Mouse (Mus musculus): ENCODE data around the gene Coq7.

Gene Coq7

GRCm38 (mm10) chr7:118533178-118533578 is at the start of gene Coq7:
TSS of gene Coq7 (minus strand) at chr7:118533356.
- in situ Hi-C loops (cut with MboI, MseI) = no loop called here

GRCm38 (mm10) chr7:118579938-118580337 is 46.8 kb upstream of the Coq7 start:
- in situ Hi-C loops (cut with MboI, MseI) = no loop called here

- in situ Hi-C loops (cut with MboI, MseI) = no loop called here
Observed at GRCm38 (mm10) chr7:118578269-118578668, 45.1 kb upstream of the Coq7 start.

- in situ Hi-C loops (cut with MboI, MseI) = no loop called here
Observed at GRCm38 (mm10) chr7:118572039-118572438, 38.9 kb upstream of the Coq7 start.

- in situ Hi-C loops (cut with MboI, MseI) = no loop called here
Observed at GRCm38 (mm10) chr7:118571350-118571749, 38.2 kb upstream of the Coq7 start.

GRCm38 (mm10) chr7:118569121-118569543 is 36.0 kb upstream of the Coq7 start:
- in situ Hi-C loops (cut with MboI, MseI) = no loop called here

GRCm38 (mm10) chr7:118554290-118554689 is 21.1 kb upstream of the Coq7 start:
- in situ Hi-C loops (cut with MboI, MseI) = no loop called here

GRCm38 (mm10) chr7:118553881-118554280 is 20.7 kb upstream of the Coq7 start:
- in situ Hi-C loops (cut with MboI, MseI) = no loop called here

- in situ Hi-C loops (cut with MboI, MseI) = no loop called here
Observed at GRCm38 (mm10) chr7:118547451-118547850, 14.3 kb upstream of the Coq7 start.

- in situ Hi-C loops (cut with MboI, MseI) = no loop called here
Observed at GRCm38 (mm10) chr7:118544128-118544527, 11.0 kb upstream of the Coq7 start.

GRCm38 (mm10) chr7:118535076-118535475 is 1.9 kb upstream of the Coq7 start:
- in situ Hi-C loops (cut with MboI, MseI) = no loop called here

GRCm38 (mm10) chr7:118534326-118534725 is 1.2 kb upstream of the Coq7 start:
- in situ Hi-C loops (cut with MboI, MseI) = no loop called here

- in situ Hi-C loops (cut with MboI, MseI) = no loop called here
Observed at GRCm38 (mm10) chr7:118532519-118533177, 508 bp downstream of the Coq7 start.

GRCm38 (mm10) chr7:118526967-118527366 is 6.2 kb downstream of the Coq7 start:
- in situ Hi-C loops (cut with MboI, MseI) = no loop called here

- in situ Hi-C loops (cut with MboI, MseI) = loop anchor here (5.0 kb wide), 1 partner anchor 80 kb away; no protein-coding TSS in a partner anchor
Observed at GRCm38 (mm10) chr7:118522077-118522476, 11.1 kb downstream of the Coq7 start.

- in situ Hi-C loops (cut with MboI, MseI) = loop anchor here (5.0 kb wide), 1 partner anchor 77 kb away; no protein-coding TSS in a partner anchor
Observed at GRCm38 (mm10) chr7:118519661-118520060, 13.5 kb downstream of the Coq7 start.

- in situ Hi-C loops (cut with MboI, MseI) = no loop called here
Observed at GRCm38 (mm10) chr7:118518687-118519086, 14.5 kb downstream of the Coq7 start.

- in situ Hi-C loops (cut with MboI, MseI) = no loop called here
Observed at GRCm38 (mm10) chr7:118517819-118518218, 15.3 kb downstream of the Coq7 start.

GRCm38 (mm10) chr7:118508556-118508955 is 24.6 kb downstream of the Coq7 start:
- in situ Hi-C loops (cut with MboI, MseI) = loop anchor here (5.0 kb wide), 1 partner anchor 201 kb away; no protein-coding TSS in a partner anchor

- in situ Hi-C loops (cut with MboI, MseI) = no loop called here
Observed at GRCm38 (mm10) chr7:118503844-118504243, 29.3 kb downstream of the Coq7 start.

- in situ Hi-C loops (cut with MboI, MseI) = no loop called here
Observed at GRCm38 (mm10) chr7:118502333-118502732, 30.8 kb downstream of the Coq7 start.

GRCm38 (mm10) chr7:118499784-118500435 is 33.2 kb downstream of the Coq7 start:
- in situ Hi-C loops (cut with MboI, MseI) = loop anchor here (5.0 kb wide), 1 partner anchor 43 kb away; no protein-coding TSS in a partner anchor

All from T-helper 2 cell (primary cell).